Mouse (Mus musculus) spleen, postnatal 14 days (tissue): Measurements from ENCODE around the gene Tmem221.
"Not testable (repeated sequence)": the region's sequence is repeated elsewhere in the genome, so short reads cannot be mapped to it uniquely, and the experiment has no call there.

Experiments
- DNase-seq, 2 experiments: peaks; one replicate each; pipeline ENCODE4 v3.0.0; 2021 to 2022; ENCODE audit warnings: low spot score in 2 of 2

Tmem221 gene

GRCm38 (mm10) chr8:71547590-71547989 is 11.1 kb downstream of the Tmem221 start:
- no peak for DNase-seq

GRCm38 (mm10) chr8:71545053-71545452 is 13.6 kb downstream of the Tmem221 start:
- no peak for DNase-seq

- no peak for DNase-seq
Observed at GRCm38 (mm10) chr8:71543755-71544154, 14.9 kb downstream of the Tmem221 start.

- DNase-seq = peak; percentile 80 to 87
Observed at GRCm38 (mm10) chr8:71542632-71543343, 15.9 kb downstream of the Tmem221 start, which contains the start of gene Mvb12a. Gene Mvb12a, plus strand, starts transcription at chr8:71542922.

DNA sequence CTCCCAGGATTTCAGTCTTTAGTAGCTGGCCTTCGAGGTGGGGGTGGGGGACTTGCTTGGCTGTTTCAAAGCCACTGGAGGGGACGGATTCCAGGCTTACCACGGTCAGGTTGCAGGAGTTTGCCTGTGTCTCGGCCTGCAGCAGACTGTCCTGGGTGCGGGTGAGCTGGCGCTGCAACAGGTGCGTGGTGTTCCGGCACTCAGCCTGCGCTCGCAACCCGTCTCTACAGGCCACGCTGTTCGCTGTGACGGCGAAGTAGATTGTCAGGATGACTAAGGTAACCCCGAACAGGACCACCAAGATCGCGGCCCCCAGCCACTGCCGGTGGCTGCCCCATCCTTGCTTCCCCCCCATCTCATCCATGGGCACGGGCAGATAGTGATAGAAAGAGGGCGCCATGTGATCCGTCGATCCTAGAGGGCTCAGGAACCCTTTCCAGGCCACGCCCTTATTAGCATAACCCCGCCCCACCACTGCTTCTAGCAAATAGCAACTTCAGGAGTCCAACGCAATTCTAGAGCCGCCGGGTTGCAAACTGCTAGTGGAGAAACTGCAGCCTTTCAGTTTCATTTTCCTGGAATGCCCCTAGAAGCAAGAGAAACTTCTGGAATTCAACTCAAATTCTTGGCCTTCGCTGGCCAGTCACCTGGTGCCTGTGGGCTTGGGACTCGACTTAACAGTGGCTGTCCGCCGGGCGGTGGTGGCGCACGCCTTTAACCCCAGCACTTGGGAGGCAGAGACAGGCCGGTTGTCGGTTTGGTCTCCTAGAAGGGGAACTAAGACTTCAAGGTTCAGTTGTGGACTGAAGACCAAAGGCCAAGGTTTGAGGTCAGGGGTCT is 21.4 kb downstream of the Tmem221 start, which contains the start of gene Bst2:
TSS of gene Bst2 (minus strand) at position 429 of the 840 bp plus-strand sequence.
- DNase-seq = peak; percentile 72 to 80

- DNase-seq = no peak
Observed at GRCm38 (mm10) chr8:71535663-71536062, 23.0 kb downstream of the Tmem221 start.

DNA sequence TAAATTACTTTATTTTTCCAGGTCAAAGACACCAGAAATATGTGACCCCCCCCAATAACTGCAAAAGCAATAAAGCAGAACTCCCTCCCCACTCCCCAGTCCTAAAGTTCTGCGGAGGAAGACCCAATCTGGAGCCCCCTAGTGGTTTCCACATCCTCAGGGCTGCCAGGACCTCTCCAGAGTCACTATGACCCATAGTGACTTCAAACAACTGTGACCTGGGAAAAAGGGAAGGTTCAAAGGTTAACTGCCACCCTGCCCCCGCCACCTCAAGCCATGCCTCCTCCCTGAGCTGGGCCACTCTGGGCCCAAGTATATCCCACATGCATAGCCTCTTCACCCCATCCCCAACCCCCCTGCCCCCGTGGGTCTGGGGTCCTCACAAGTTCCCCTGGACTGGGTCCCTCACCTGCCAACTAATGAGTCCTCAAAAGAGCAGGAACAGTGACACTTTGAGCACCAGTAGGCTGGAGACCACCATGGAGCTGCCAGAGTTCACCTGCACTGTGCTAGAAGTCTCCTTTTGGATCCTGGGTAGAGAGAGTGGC is 24.3 kb downstream of the Tmem221 start:
- no peak for DNase-seq

DNA sequence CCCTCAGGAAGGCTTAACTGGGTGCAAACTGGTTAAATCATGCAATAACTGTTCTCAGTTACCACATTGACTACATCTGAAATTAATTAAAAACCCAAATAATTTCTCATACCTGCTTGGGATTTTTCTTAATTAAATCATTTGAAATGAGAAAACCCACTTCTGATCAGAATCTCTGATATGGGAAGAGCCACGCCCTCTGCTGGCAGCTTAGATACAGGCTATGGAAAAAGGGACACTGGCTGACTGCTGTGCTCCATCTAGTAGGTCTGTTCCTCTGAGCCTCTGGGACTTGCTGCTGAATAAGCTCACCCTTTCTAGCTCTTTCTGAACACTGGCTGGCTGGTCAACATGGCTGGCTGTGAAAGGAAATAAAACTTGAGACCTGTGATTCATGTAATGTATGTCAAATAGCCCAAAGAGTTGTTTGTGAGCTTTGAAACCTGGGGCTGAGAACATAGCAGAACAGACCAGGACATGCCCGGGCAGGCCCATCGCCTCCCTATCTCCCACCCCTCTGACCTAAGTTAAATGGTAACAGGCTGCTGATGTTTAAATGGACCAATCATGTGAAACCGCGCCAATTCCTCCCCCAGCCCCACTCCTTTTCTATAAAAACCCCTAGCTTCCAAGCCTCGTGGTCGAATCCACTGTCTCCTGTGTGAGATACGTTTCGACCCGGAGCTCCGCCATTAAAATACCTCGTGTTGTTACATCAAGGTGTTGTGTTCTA is 27.8 kb downstream of the Tmem221 start:
- not testable (repeated sequence) for DNase-seq

DNA sequence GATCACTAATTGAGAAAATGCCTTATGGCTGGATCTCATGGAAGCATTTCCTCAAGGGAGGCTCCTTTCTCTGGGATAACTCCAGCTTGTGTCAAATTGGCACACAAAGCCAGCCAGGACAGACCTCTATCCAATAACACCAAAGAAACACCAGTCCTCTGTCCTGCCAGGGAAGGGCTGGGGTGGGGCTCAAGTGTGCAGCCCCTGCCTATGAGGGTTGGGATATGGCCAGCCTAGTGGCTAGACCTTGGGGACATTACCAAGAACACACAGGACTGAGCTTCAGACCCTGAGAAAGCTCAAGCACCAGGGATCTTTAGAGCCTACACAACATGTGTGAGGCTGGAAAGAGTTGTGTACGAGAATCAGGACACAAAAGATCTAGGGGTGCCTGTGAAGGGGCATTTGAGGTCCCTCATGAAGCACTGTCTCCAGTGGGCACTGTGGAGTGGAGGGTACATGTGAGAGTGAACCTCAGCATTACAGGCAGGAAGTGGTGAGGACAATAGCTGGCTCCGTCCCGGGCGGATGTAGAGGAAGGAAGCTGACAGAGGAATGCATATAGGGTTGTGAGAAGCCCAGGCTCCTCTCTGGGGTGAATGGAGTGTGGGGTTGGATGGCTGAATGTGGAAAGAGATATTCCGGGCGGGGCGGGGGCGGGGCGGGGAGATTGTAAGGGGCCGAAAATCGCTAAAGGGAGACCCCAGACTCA is 30.2 kb downstream of the Tmem221 start:
- DNase-seq = no peak

DNA sequence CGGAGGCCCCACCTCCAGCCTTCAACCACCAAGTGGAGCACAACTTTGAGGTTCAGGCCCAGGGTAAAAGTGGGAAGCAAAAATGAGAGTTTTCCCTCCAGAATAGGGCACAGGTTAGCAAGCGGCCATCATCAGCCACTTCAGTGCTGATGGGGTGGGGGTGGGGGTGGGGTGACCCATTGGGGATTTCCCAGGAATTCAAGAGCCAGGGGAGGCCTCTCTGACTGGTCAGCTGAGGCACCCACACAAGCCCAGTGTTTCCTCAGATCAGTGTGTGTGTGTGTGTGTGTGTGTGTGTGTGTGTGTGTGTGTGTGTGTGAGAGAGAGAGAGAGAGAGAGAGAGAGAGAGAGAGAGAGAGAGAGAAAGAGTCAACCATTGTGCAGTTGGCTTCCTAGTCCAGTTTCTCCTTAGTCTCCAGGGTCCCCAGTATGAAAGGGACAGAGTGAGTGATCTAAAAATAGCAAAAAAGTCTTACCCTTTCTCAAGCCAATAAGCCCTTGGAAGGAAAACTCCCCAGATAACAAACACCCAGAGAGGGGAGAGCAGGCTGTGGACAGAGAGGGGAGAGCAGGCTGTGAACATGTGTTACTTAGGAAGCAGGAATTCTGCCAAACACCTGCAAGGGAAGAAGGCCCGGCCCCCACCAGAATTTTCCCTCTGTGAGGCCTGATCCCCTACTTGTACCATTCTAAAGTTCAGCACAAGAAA is 31.4 kb downstream of the Tmem221 start:
- DNase-seq = no peak

DNA sequence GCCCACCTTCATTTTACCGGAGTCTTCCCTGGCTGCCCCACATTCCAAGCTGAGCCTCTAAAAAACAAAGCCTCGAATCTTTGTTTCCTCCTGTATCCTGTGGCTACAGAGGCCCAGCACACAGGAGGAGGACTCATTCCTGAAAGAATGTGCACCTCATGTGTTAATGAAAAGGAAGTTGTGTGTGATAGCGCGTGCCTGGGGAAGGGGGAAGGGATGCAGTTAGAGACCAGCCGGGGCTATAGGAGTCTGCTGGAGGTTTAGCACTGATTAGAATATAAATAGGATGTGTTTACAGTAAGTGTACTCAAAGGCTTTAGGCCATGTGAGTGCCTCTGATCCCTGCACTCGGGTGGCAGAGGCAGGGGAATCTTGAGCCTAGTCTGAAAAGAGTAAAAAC is 32.4 kb downstream of the Tmem221 start:
- DNase-seq = no peak

GRCm38 (mm10) chr8:71525226-71526050 is 33.2 kb downstream of the Tmem221 start, which contains the start of gene Ccdc194:
Gene Ccdc194, minus strand, starts transcription at chr8:71525711.
- no peak for DNase-seq

DNA sequence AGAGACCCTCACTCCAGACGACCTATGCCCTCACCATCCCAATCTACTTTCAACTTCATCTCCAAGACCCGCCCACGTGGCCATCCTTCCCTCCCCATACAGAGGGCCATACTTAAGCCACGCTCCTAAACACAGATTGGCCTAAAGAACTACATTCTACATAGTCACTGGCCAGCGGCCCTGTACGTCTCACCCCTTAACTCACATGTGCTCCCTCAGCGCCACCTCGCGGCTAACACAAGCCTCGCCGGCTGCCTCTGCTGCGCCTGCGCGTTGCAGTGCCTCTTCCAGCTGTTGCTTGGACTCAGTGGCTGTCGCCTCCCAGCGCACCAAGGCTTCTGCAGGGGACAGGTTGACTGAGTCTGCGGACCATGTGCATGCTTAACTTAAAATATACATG is 37.0 kb downstream of the Tmem221 start:
- DNase-seq = peak; percentile 88 to 91

- not testable (repeated sequence) for DNase-seq
Observed at GRCm38 (mm10) chr8:71519037-71519825, 39.4 kb downstream of the Tmem221 start.

DNA sequence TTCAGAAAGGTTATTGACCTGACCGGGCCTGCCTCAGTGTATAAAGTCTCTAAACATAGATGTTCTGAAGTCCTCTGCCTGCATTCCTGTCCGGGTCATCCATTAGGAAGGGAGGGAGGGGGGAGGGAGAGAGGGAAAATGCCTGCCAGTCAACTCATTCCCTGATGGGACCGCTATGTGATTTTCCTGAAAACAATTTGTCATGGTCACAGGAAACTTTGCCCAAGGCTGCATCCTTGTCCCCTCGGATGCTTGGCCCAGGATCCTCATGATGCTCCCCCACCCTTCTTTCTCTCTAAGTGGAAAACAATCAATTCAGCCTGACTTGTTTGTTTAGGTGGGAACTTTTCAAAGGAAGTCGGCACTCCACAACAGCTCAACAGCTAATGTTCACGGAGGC is 41.9 kb downstream of the Tmem221 start:
- no peak for DNase-seq

DNA sequence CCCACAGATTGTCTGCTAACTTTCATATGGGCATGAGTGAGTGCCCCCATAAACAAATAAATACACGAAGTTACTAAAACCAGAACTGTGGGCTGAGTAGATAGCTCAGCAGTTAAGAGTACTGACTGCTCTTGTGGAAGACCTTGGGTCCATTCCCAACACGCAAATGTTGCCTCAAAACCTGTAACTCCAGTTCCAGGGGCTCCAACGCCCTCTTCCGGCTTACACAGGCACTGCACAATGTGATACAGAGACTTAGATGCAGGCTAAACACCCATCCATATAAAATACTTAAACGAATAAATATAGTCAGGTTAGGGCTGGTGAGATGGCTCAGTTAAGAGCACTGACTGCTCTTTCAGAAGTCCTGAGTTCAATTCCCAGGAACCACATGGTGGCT is 43.6 kb downstream of the Tmem221 start:
- no peak for DNase-seq

DNA sequence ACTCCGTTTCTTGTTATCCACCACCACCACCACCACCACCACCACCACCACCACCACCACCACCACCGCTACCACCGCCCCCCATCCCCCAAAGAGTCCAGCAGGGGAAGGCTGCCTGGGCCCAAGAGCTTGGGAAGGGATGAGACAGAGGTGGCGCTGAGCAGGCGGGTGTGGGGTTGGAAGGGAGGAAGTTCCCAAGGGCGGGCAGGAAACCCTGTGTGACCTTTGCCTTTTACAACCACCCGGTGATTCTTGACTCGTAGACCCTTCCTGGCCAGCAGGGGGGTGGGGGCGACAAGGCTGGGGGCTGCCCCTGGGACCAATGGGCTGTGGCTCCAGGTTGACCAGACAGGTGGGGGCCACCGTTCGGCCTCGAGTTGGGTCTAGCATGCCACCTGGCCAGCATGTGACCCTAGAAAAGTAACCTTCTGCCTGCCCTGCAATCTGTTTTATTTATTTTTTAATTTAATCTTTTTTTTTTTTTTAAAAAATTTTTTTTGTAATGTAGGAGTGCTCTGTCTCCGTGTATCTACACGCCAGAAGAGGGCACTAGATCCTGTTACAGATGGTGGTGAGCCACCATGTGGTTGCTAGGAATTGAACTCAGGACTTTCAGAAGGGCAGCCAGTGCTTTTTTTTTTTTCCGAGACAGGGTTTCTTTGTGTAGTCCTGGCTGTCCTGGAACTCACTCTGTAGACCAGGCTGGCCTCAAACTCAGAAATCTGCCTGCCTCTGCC is 45.5 kb downstream of the Tmem221 start:
- no peak for DNase-seq

GRCm38 (mm10) chr8:71511644-71512043 is 47.0 kb downstream of the Tmem221 start, which contains the start of gene Plvap:
Gene Plvap, minus strand, starts transcription at chr8:71511752.
- DNase-seq = no peak
